Mouse (Mus musculus): ENCODE data around the gene Pdlim7. TPM values are rescaled to one million over a fixed set of nuclear protein-coding genes. Genes with fewer than 3 reads are reported as not detected.
A peak's percentile ranks its signal among the peaks of the same experiment; 100 is the strongest.

The Pdlim7 gene
- polyA plus RNA-seq (2015; fragmentation: Nextera tagmentation; extraction: Ambion mirVana) = 37.5 and 39.4 TPM in 2 replicates

DNA sequence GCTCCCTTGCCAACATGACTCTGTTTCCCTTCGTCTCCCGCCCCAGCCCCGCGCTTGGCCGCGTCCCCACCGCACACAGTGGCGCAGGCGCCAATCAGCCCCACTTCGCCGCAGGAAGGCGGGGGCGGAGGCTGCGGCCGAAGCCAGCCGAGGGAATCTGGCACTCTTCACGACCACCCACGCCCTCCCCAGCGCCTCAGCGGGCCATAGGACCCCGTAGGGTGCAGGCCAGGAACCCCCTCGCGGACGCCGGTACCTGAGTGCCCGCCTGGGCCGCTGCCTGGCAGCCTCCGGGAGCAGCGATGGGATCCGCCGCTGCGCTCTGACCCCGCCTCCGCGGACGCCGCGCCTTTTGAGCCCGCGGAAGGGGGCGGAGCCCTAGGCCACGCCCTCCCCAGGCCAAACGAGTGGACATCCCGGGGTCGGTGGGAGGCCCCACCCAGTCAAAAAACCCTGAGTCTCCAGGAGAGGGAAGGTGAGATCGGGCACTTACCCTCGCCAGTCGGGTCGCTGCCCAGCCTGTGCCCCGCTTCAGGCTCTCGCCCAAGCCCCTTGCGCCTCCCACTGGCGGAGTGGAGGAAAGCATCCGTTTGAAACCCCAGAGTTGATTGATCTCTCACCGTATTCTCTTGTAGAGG lies at the start of gene Pdlim7:
Gene Pdlim7, minus strand, starts transcription at position 566 of the 638 bp plus-strand sequence.
- peak; percentile 85 for DNase-seq (ENCODE audit: low spot score)

DNA sequence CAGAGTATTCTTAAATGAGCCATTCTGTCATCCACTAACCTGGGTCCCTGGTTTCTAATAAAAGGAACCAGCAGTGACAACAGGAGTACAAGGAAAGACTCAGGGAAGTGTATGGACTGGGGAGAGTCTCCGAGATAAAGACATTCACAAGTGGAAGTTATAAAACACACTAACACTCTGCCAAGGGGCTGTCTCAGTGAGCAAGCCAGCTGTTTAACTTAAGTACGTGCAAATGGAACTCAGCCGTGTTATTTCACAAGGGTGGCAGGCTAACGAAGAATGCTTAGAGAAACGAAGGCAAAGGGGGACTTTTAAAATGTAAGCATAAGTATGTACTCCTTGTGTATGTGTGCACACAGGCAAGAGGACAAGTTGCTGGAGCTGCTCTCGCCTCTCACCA lies 44.0 kb upstream of the Pdlim7 start:
- DNase-seq (ENCODE audit: low spot score) = no peak

DNA sequence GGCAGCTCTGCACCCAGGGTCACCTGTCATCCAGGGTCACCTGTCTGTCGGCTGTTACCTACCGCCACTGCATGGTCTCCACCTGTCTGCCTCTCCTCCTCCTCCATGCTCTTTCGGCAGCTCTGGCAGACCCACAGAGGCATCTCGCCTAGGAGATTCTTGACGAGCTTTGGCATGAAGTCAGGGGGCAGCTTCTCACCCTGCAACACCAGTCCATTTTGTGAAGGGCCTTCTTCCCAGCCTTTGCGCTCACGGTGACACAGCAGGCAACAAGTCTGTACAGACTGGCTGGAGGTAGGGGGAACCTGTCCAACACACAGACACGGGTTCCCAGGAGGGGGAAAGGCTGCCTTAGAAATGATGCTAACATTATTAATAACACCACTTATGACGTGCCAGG lies 42.4 kb upstream of the Pdlim7 start:
- no peak for DNase-seq (ENCODE audit: low spot score)

- no peak for DNase-seq (ENCODE audit: low spot score)
These were observed 35.6 kb upstream of the Pdlim7 start for GRCm38 (mm10) chr13:55549061-55549460.

GRCm38 (mm10) chr13:55548426-55548825 lies 35.0 kb upstream of the Pdlim7 start:
- DNase-seq (ENCODE audit: low spot score) = no peak

GRCm38 (mm10) chr13:55547916-55548315 lies 34.4 kb upstream of the Pdlim7 start:
- DNase-seq (ENCODE audit: low spot score) = no peak

- DNase-seq (ENCODE audit: low spot score) = no peak
These were observed 31.3 kb upstream of the Pdlim7 start for GRCm38 (mm10) chr13:55544792-55545191.

GRCm38 (mm10) chr13:55543447-55543846 lies 30.0 kb upstream of the Pdlim7 start:
- no peak for DNase-seq (ENCODE audit: low spot score)

DNA sequence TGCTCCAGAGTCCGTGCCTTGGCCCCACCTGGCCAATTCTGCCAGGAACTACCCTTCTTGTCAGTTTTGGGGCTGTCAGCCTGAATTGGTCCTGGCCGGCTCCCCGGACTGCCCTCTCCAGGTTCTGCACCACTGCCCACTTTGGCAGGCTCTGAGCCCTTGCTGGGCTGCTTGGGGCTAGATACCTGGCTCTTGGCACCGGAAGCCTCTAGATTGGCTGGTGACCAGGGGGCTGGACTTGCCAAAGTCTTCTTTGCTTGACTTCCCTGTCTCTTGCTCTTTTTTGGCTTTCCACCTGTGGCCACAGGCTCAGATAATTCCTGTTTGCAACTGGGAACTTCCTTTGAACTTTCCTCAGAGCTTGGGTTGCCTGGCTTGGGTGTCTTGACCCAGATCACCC lies 29.4 kb upstream of the Pdlim7 start:
- no peak for DNase-seq (ENCODE audit: low spot score)

DNA sequence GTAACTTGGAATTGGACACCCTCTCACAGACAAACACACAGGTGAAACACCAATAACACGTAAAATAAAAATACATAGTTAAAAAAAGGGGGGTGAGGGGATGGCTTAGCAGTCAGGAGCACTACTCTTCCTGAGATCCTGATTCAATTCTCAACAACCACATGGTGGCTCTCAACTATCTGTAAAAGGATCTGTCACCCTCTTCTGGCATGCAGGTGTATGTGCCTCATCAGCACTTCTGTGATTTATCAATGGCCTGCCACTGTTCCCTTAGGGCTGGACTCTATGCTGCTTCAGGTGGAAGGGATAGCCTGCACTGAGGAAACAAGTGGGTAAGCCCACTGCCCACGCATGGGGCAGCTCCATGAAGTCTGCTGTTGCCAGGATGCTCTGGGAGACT lies 27.5 kb upstream of the Pdlim7 start:
- DNase-seq (ENCODE audit: low spot score) = no peak

- peak; percentile 99 for DNase-seq (ENCODE audit: low spot score)
These were observed 23.0 kb upstream of the Pdlim7 start, which contains the start of gene Ddx41 for GRCm38 (mm10) chr13:55536194-55537175. TSS of gene Ddx41 (minus strand) at chr13:55536658.

- DNase-seq (ENCODE audit: low spot score) = no peak
These were observed 22.3 kb upstream of the Pdlim7 start for GRCm38 (mm10) chr13:55535796-55536193.

- DNase-seq (ENCODE audit: low spot score) = no peak
These were observed 21.7 kb upstream of the Pdlim7 start for GRCm38 (mm10) chr13:55535191-55535590.

DNA sequence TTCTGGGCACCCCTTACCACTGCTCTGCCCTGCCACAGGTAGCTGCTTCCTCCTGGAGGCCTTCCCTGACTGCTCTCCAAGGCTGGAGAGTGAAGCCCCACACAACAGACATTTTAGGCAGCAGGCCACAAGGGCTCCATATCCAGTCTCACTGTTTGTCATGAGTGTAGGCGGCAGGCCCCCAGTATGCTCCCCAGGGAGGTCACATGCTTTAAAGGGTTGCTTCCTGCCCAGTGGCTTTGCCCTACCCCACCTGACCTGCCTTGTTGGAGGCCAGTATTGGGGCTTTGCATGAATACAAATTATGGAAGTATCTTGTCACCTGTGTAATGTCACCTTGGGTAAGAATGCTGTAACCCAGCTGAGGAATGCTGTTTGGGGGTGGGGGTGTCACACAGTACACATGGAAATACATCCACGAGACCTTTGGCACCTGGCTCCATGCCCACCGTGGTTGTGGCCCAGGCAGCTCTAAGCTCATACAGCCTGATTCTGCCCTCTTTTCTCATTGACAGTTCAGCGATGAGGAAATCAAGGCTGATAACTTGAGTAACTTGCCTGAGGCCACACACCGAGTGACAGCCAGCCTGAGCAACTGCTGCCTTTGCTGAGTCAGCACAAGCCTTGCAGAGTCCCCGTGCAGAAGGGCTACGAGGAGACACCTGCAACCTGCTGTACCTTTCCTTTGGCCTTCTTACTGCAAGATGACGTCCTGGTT lies 15.9 kb upstream of the Pdlim7 start, which contains the start of gene Dok3:
Gene Dok3, minus strand, starts transcription at position 99 of the 718 bp plus-strand sequence.
- DNase-seq (ENCODE audit: low spot score) = no peak

DNA sequence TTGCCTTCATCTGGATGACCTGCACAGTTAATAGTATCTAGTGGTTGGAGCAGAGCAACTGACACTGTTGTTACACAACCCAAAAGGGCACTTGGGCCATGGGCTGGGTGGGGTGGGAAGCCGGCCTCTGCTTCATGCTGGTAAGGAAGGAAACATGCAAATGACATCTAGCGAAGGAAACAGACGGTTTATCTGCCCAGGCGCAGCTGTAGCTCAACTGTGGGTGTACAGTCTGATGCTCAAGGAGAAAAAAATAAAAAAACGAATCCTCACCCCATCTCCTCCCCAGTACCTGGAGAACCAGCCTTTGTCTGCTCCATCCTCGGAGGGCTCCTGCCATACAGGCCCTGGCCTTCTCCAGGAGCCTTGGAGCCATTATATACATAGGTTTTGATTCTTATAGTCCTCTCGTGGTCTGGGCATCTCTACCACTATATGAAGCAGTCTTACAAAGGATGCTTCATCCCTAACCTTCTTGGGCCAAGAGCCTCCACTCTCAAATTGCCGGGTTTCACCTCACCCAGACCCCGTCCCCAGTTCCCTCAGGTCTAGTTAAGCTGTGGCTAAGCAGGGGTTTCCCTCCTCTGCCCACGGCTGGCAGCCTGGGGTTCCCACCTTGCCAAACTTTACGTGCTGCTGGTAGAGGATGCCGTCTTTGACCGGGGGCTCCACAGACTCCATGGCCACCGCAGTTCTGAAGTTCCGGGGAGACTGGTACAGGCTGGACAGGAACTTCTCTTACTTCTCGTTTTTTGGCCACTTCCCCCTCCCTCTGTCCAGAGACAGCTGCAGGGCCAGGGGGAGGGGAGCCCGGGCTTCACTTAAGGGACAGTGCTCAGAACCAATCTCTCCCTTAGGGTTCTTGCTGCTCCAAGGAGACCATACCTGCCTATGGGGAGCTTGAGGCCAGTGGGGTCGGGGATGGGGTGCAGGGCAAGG lies 14.6 kb upstream of the Pdlim7 start:
- DNase-seq (ENCODE audit: low spot score) = no peak

- DNase-seq (ENCODE audit: low spot score) = no peak
These were observed 13.7 kb upstream of the Pdlim7 start for GRCm38 (mm10) chr13:55527212-55527611.

- no peak for DNase-seq (ENCODE audit: low spot score)
These were observed 12.5 kb upstream of the Pdlim7 start for GRCm38 (mm10) chr13:55525733-55526553.

DNA sequence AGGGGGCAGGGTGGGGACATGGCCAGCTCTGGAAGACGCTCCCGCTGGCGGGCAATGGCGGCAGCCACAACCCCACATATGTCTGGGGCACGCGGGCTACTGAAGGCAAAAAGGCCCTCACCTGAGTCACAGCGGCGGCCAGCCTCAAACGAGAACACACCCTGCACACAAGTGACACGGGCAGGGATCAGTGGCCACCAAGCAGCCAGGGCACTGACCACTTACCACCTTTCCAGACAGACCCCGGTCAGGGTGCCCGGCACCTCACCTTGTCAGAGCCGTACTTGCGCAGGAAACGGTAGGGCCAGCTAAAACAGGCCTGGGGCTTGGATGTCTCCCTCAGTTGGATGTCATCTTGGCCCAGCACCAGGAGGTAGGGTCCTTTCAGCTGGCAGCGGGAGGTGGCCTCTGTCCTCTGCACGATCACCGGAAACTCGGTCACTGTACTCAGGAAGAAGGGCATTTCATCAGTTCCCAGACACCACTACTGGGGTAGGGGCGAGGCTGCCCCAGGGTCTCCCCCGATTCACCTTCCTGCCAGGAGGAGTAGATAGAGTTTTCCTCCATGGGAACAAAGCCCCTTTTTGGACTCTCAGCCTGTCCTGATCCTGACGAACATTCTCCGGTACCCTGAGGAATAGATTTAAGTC lies 10.6 kb upstream of the Pdlim7 start:
- DNase-seq (ENCODE audit: low spot score) = no peak

DNA sequence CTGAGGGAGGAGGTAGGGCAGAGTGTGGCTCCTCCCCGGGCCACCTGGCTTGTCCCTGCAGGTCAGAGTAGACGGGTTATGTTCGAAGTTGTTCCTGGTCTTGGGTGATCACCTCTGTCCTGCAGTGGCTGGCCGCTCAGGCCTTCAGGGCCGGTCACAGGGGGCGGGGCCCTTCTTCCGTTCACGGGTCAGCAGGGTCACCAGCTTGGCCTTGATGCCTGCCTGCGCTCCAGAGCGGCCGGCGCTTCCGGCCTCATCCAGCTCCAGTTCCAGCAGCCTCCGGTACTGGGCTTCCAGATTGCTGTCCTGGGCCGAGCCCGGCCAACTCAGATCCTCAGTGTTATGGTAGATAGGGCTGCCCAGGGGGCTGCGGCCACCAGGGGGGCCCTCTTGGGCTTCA lies 9.8 kb upstream of the Pdlim7 start:
- no peak for DNase-seq (ENCODE audit: low spot score)
